8 mouse cellular contexts compared by ENCODE assay signal in the genomic region with DNA sequence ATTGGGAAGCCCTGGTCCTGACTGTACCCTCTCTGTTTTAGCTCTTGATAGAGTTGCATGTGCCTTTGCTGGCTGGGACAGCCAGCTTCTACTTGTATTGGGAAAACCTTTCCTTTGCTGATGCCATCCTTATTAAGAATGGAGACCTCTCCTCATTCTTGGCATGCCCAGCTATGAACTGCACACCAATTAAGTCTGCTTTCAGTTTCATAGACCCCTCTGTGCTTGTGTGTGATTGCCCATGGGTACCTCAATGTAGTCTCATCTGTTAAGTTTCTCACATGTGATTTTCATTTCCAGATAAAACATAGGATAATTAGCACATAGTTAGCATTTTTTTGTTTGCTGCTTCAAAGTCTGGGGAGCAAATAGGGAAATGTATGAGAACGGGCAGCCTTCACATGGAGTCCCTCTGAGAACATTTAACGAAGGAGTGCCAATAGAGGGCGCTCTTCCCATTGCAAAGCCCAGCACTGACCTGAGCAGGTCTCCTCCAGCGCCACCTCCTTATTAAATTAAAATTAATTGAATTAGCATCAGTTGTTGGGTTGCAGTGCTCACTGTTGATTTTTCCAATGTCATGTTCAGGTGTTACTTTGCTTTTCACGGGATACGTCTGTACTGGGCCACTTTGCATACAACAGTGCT.
DNase-seq lines count a peak whose midpoint lies in the region; ATAC-seq and TF ChIP-seq lines count a peak whose summit lies in the region.

No protein-coding gene starts in this region.

- peak; percentile 83 for TF ChIP-seq CTCF in bone marrow, adult 2 months (IDR thresholded peaks at IDR 0.05; ENCODE audit: control insufficient read depth, insufficient read depth, low read length)
- peak; percentile 92 for TF ChIP-seq CTCF in stomach, postnatal 0 days (IDR thresholded peaks at IDR 0.05; ENCODE audit: low read depth)

- no peak for TF ChIP-seq POLR2A in bone marrow, adult 2 months (IDR thresholded peaks at IDR 0.05; ENCODE audit: borderline replicate concordance, control insufficient read depth, low read depth, low read length)

- no peak overlapping the region for H3K4me2 ChIP-seq in embryonic facial prominence, embryonic 15.5 days (replicated peaks)
- 0 out of 2 replicates have a peak overlapping the region, but pooled peaks have one; percentile 18 for H3K4me2 ChIP-seq in liver, embryonic 15.5 days
- H3K4me2 ChIP-seq in neural tube, embryonic 11.5 days (ENCODE audit: low read depth): no peak overlapping the region
- H3K4me2 ChIP-seq in stomach, postnatal 0 days (replicated peaks; ENCODE audit: low read depth): no peak overlapping the region

- H3K4me1 ChIP-seq in bone marrow, adult 2 months (ENCODE audit: control insufficient read depth, insufficient read depth, low read length): no peaks in the 10 kb centered on the region
- no peaks in the 10 kb centered on the region for H3K4me1 ChIP-seq in embryonic facial prominence, embryonic 15.5 days
- H3K4me1 ChIP-seq in liver, embryonic 15.5 days (replicated peaks): no peaks in the 10 kb centered on the region
- no peaks in the 10 kb centered on the region for H3K4me1 ChIP-seq in neural tube, embryonic 11.5 days (ENCODE audit: control insufficient read depth, insufficient read depth, low read length)
- no peaks in the 10 kb centered on the region for H3K4me1 ChIP-seq in stomach, postnatal 0 days (replicated peaks; ENCODE audit: control insufficient read depth, insufficient read depth)

- intact Hi-C loops in heart, postnatal 10 days (cut with DNase I): loop anchor here (1.0 to 5.0 kb wide), 3 partner anchors 77 to 242 kb away; a partner anchor contains a TSS

- H3K27ac ChIP-seq in bone marrow, adult 2 months (ENCODE audit: control insufficient read depth, insufficient read depth, low read depth, low read length, poor library complexity): no peak overlapping the region
- no peak overlapping the region for H3K27ac ChIP-seq in embryonic facial prominence, embryonic 15.5 days (replicated peaks)
- no peak overlapping the region for H3K27ac ChIP-seq in liver, embryonic 15.5 days (replicated peaks)
- H3K27ac ChIP-seq in neural tube, embryonic 11.5 days (ENCODE audit: low read depth, low read length): no peak overlapping the region
- H3K27ac ChIP-seq in stomach, postnatal 0 days (replicated peaks): no peak overlapping the region

- H3K27me3 ChIP-seq in embryonic facial prominence, embryonic 15.5 days: no peaks in the 10 kb centered on the region
- no peaks in the 10 kb centered on the region for H3K27me3 ChIP-seq in liver, embryonic 15.5 days
- H3K27me3 ChIP-seq in neural tube, embryonic 11.5 days (ENCODE audit: control insufficient read depth, insufficient read depth, low read length): no peaks in the 10 kb centered on the region
- H3K27me3 ChIP-seq in stomach, postnatal 0 days (ENCODE audit: control insufficient read depth, insufficient read depth, low read length): no peaks in the 10 kb centered on the region

- H3K36me3 ChIP-seq in embryonic facial prominence, embryonic 15.5 days: 0 out of 2 replicates have a peak, but pooled peaks cover 12% of the 10 kb centered on the region
- no peaks in the 10 kb centered on the region for H3K36me3 ChIP-seq in liver, embryonic 15.5 days (replicated peaks)
- no peaks in the 10 kb centered on the region for H3K36me3 ChIP-seq in neural tube, embryonic 11.5 days (ENCODE audit: control insufficient read depth, insufficient read depth, low read length)
- H3K36me3 ChIP-seq in stomach, postnatal 0 days (ENCODE audit: control insufficient read depth, insufficient read depth, low read length): no peaks in the 10 kb centered on the region

- H3K9ac ChIP-seq in embryonic facial prominence, embryonic 15.5 days: no peak overlapping the region
- no peak overlapping the region for H3K9ac ChIP-seq in liver, embryonic 15.5 days
- no peak overlapping the region for H3K9ac ChIP-seq in neural tube, embryonic 11.5 days (ENCODE audit: low read length)
- H3K9ac ChIP-seq in stomach, postnatal 0 days (ENCODE audit: low read length): no peak overlapping the region

- DNase-seq in heart, postnatal 10 days: peak; percentile 72 to 84
- DNase-seq in kidney, postnatal 25 days: peak; percentile 61 to 73
- peak; percentile 51 for DNase-seq in neural tube, embryonic 11.5 days (ENCODE audit: low spot score)
- peak; percentile 70 for DNase-seq in stomach, postnatal 0 days (ENCODE audit: low spot score)

- H3K9me3 ChIP-seq in embryonic facial prominence, embryonic 15.5 days (replicated peaks): no peaks in the 10 kb centered on the region
- no peaks in the 10 kb centered on the region for H3K9me3 ChIP-seq in liver, embryonic 15.5 days (replicated peaks)
- no peaks in the 10 kb centered on the region for H3K9me3 ChIP-seq in neural tube, embryonic 11.5 days (ENCODE audit: control insufficient read depth, low read length)
- no peaks in the 10 kb centered on the region for H3K9me3 ChIP-seq in stomach, postnatal 0 days (ENCODE audit: control insufficient read depth, low read length)

- ATAC-seq in CD4-positive, CD25-positive, alpha-beta regulatory T cell, adult 4 months: peak; percentile 95
- peak; percentile 43; the same call in 1 of the 2 replicates for ATAC-seq in embryonic facial prominence, embryonic 15.5 days (ENCODE audit: insufficient number of reproducible peaks, low FRiP score, low TSS enrichment, low read depth)
- ATAC-seq in liver, embryonic 15.5 days (ENCODE audit: insufficient read depth): no peak
- peak; percentile 68; the same call in 1 of the 2 replicates for ATAC-seq in neural tube, embryonic 11.5 days (ENCODE audit: insufficient read depth, low FRiP score, low TSS enrichment)
- peak; percentile 74 for ATAC-seq in stomach, postnatal 0 days (ENCODE audit: low FRiP score, low TSS enrichment)

- no peak overlapping the region for H3K4me3 ChIP-seq in bone marrow, adult 2 months (replicated peaks; ENCODE audit: control insufficient read depth, low read depth, low read length)
- H3K4me3 ChIP-seq in embryonic facial prominence, embryonic 15.5 days (replicated peaks): no peak overlapping the region
- H3K4me3 ChIP-seq in liver, embryonic 15.5 days (replicated peaks): no peak overlapping the region
- no peak overlapping the region for H3K4me3 ChIP-seq in neural tube, embryonic 11.5 days (ENCODE audit: low read depth, low read length)
- no peak overlapping the region for H3K4me3 ChIP-seq in stomach, postnatal 0 days (ENCODE audit: low read depth, low read length)

- 24% methylated on average over 6 of the region's 6 CpGs for WGBS in bone marrow, adult 2 months
- 21% methylated on average over 6 of the region's 6 CpGs for WGBS in embryonic facial prominence, embryonic 15.5 days
- WGBS in liver, embryonic 15.5 days (ENCODE audit: insufficient replicate concordance): 21% methylated on average over 6 of the region's 6 CpGs
- 34% methylated on average over 6 of the region's 6 CpGs for WGBS in neural tube, embryonic 11.5 days
- WGBS in stomach, postnatal 0 days: 31% methylated on average over 6 of the region's 6 CpGs

- TF ChIP-seq EP300 in stomach, postnatal 0 days (optimal IDR thresholded peaks at IDR 0.05): no peak
